Mouse (Mus musculus): ENCODE data around the gene Gm10974.
A peak's percentile ranks its signal among the peaks of the same experiment; 100 is the strongest.

Gm10974 gene

DNA sequence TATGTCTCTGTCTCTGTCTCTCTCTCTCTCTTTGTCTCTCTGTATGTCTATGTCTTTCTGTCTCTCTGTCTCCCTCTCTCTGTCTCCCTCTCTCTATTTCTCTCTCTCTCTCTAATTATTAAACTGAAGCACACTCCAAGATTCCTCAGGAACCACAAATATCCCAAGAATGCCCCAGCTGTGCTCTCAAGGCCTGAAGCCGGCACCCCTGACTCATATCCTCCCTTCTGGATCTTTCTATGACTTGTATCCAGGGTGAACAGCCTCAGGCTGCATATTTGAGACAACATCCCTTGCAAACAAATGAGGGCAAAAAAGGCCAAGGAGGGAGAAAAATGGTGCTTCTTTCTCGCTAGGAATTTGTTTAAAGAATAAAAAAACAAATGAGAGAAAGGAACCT, at the start of gene Gm10974:
Gene Gm10974, plus strand, starts transcription at position 2 of the 400 bp plus-strand sequence.
- no peak for DNase-seq (ENCODE audit: low read depth, low spot score)

DNA sequence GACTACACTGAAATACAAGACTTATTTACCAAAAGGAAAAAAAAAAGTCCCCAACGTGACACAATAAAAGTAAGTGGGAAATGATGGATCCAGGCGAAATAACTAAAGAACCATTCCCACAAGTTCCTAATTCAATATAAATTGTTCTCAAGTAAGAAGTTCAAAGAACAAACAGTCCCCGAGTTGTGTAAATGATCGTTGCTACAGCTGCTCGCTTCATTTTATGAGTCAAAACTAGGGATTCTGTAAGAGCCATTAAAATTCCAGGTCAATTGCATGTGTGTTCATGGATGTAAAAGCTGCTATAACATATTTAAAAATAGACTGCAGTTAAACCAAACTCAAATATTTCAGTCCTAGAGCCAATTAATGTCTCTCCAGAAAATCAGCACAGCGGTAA, 47.6 kb upstream of the Gm10974 start:
- DNase-seq (ENCODE audit: low read depth, low spot score) = no peak

DNA sequence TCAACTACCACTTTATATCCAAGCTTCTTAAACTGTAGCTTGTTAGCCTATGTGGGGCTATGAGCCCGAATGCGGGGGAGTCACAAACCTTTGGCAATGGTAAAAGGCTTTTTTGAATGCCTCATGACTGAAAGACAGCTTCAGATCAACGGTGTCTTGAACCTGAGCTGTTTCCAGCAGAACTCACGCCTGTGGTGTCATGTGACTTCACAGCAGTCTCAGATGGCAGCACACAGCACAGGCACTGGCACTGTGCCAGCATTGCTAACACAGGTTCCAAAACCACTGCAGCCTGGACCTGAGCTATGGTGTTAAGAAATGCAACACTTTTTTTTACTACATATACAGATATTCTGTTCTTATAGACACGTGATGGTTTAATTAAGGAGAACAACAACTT, 44.7 kb upstream of the Gm10974 start:
- no peak for DNase-seq (ENCODE audit: low read depth, low spot score)

DNA sequence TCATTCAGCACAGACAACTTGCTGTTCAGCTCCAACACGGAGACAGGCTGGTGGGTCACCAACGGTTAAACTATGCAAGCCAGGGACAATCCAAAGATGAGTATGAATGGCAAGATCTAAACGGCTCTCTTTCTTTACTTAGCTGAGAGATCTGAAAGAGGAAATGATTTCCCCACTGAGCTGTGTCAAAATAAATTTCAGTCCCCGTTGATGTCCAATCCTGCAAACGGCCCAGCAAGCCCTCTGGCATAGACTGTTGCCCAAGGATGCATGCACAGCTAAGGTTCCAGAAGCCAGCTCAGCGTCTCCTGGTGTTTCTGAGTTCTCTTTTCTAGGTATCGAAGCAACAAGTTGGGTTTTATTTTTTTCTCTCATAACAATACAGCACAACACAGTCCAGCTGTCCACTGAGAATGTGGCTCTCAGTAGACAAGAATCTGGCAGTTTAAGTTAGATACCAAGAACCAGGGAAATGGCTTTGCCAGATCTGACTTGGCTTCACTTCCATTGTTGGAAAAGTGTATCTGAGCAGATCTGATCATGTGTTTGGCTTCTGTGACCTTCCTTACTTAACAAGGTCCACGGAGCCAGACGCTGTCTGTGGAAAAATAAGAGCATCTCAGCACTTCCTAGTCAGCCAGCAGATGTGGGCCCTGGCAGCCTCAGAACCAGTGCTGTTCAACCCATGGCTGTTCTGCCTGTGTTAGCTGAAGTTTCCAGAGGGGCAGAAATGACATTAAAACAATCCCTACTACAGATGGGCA, 42.3 kb upstream of the Gm10974 start:
- no peak for DNase-seq (ENCODE audit: low read depth, low spot score)

GRCm38 (mm10) chr7:66325419-66326053, 40.2 kb upstream of the Gm10974 start:
- DNase-seq (ENCODE audit: low read depth, low spot score) = no peak

GRCm38 (mm10) chr7:66327516-66327915, 38.2 kb upstream of the Gm10974 start:
- DNase-seq (ENCODE audit: low read depth, low spot score) = no peak

- DNase-seq (ENCODE audit: low read depth, low spot score) = no peak
Observed at GRCm38 (mm10) chr7:66330610-66331009, 35.1 kb upstream of the Gm10974 start.

DNA sequence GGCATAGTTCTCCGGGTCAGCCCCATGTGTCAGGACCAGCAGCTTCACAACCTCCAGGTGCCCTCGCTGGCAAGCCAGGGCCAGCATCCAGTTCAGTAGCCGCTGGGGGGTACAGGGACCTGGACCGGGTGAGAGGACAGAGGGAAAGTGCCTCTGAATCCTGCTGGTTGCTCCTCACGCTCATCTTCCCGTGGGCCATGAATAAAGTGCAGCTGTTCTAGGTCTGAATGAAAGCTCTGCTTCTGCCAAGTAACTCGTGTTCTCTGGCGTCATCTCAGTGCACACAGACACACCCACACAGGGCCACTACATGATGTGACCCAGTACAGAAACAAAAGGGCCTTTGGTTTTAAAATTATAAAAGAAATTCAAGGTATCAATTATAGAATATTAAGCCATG, 33.4 kb upstream of the Gm10974 start:
- no peak for DNase-seq (ENCODE audit: low read depth, low spot score)

- peak; percentile 9 for DNase-seq (ENCODE audit: low read depth, low spot score)
Observed at GRCm38 (mm10) chr7:66333906-66334500, 31.7 kb upstream of the Gm10974 start.

DNA sequence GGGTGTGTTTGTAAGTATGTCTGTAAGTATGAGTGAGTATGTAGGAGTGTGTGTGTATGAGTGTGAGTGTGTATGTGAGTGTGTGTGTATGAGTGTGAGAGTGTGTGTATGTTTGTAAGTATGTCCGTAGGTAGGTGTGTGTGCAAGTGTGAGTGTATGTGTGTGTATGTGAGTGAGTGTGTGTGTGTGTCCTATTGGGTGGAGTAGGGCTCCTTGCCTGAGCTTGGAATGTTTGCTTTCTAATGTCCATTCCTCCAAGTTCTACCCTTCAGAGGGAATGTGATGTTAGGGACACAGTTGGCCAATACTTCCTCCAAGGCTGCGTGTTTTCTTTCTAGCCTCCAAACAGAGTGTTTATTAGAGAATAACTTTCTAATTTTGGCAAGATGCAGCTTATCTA, 28.8 kb upstream of the Gm10974 start:
- DNase-seq (ENCODE audit: low read depth, low spot score) = no peak

- DNase-seq (ENCODE audit: low read depth, low spot score) = no peak
Observed at GRCm38 (mm10) chr7:66339625-66340024, 26.1 kb upstream of the Gm10974 start.

GRCm38 (mm10) chr7:66340044-66340443, 25.7 kb upstream of the Gm10974 start:
- no peak for DNase-seq (ENCODE audit: low read depth, low spot score)

GRCm38 (mm10) chr7:66342323-66342722, 23.4 kb upstream of the Gm10974 start:
- DNase-seq (ENCODE audit: low read depth, low spot score) = peak; percentile 22

DNA sequence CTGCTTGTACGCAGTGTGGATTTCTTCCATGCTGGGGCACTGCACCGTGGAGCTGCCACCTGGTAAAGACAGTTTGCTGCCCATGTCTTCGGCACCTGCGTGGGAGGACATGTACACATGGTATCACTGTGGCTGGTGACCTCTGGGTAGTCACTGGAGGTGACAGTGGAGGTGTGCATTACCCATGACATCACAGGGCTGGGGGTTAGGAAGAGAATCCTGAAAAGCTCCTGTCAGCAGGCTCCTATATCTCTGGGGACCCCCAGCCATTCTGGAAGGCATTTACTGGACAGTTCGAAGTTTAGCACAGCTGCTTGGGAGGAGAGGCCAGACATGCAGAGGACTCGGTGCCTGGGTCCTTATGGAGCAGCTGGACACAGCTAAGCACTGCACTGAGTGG, 22.9 kb upstream of the Gm10974 start:
- DNase-seq (ENCODE audit: low read depth, low spot score) = no peak

GRCm38 (mm10) chr7:66343307-66343706, 22.4 kb upstream of the Gm10974 start:
- DNase-seq (ENCODE audit: low read depth, low spot score) = no peak

GRCm38 (mm10) chr7:66346959-66347663, 18.6 kb upstream of the Gm10974 start:
- no peak for DNase-seq (ENCODE audit: low read depth, low spot score)

GRCm38 (mm10) chr7:66348588-66348987, 17.1 kb upstream of the Gm10974 start:
- DNase-seq (ENCODE audit: low read depth, low spot score) = no peak

- no peak for DNase-seq (ENCODE audit: low read depth, low spot score)
Observed at GRCm38 (mm10) chr7:66349670-66350069, 16.0 kb upstream of the Gm10974 start.

DNA sequence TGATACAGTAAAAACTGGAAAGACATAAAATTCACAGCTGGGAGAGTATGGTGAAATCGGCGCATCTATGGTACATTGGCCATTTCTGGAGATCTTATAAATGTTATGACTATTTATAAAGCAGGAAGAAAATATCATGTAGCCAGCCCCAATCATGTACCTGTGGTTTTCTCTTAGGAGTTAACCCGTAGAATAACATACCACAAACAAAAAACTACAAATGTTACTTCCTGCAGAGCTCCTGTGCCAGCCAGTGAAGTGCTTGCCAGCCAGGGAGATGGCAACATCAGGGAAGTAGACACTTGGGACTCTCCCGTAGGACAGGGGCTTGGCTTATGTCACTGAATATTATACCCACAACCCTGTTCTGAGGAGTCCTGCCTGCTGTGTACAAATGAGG, 14.6 kb upstream of the Gm10974 start:
- DNase-seq (ENCODE audit: low read depth, low spot score) = no peak

DNA sequence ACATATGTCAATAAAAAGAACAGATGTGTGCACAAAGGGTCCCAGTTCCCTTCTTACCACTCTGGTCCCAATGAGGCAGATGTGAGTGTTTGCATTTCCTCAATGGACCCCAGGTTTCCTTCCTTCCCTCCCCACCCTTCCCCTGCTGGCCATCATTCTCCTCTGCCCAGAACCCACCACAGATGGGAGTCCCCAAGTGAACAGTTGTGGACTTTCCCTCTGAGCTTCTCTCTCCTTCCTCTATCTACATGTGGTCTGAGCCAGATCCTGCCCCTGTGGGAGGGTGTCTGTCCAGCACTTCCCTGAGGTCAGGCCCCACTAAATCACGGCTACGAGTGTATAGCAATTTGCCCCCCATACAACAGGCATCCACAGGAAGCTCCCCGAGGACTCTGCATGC, 10.8 kb upstream of the Gm10974 start:
- DNase-seq (ENCODE audit: low read depth, low spot score) = no peak

DNA sequence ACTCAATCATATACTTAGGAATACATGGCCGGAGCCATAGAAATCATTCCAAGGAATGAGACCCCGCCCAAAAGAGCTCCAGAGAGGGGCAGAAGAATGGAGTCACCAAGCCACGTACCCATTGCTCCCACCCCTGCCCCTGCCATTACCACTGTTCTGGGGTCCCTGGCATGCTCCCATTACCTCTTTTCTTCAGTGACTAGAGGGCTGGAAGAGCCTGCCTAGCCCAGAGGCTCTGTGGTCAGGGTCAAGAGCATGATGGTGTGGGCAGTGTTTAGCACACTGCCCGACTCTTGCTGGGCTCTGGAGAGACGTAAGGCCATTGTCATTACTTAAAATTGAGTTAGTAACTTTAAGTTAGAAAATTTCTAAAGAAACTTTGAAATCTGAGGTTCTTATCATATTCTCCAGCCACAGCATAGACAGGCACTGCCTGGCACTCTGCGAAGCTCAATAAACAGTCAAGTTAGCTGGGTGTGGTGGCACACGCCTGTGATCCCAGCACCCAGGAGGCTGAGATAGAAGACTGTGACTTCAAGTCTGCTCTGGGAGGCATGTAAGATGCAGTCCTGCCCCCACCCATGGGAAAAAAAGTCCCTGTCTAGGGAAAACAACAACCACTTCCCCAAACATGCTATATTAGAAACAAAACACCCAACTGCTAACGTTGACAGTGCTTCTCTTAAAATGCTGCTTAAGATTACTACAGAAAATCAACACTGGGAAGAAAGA, 9.7 kb upstream of the Gm10974 start:
- DNase-seq (ENCODE audit: low read depth, low spot score) = no peak

DNA sequence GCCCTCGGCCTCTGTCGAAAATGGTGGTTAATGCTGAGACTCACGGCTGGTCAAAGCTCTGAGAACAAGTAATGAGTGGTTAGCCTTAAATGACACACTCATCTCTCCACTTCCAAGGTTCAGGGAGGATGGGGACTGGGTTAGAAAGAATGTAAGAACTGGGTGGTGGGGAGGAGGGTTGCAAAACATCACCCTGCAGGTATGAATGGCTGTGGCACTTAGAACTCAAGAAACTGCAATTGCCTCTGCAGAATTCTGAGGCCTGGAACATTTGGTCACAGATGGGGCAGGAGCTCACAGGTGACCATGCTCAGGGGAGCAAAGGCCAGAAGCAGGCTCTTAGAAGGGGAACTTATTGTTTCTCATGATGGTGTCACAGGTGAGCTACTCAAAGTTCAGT, 7.2 kb upstream of the Gm10974 start:
- no peak for DNase-seq (ENCODE audit: low read depth, low spot score)

Measured in c-Kit-negative CD71-positive TER-119-positive erythroid progenitor cells, embryonic 14.5 days (primary cell).